Mouse (Mus musculus): ENCODE data around the gene Ino80e. TPM values are rescaled to one million over a fixed set of nuclear protein-coding genes. Genes with fewer than 3 reads are reported as not detected.

Ino80e gene
- total and polyA plus RNA-seq, 2 experiments: 2.5 to 18.5 TPM

DNA sequence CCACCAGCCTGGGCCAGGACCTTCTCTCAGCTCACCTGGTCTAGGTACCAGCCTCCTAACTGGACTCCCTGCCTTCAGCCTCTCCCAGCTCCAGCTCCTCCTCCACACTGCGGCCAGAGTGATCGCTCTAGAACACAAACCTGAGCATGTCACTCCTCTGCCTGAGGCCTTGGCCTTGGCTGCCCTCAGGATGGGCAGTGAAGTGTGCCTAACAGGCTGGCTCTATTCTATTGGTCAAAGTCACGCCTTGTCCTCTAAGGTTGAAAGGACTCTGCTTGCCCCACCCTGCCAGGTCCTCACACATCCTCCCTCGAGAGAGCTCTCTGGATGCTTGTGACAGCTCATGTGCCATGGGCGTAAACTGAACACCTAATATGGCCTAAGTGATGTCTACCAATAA, 8.7 kb downstream of the Ino80e start:
- Histone ChIP-seq H3K79me2 (ENCODE audit: control insufficient read depth, insufficient read depth, low read length) (no peaks in the 10 kb centered on the region), H3K4me1 (ENCODE audit: control insufficient read depth, insufficient read depth, low read length) (no peaks in the 10 kb centered on the region), H3K27ac (replicated peaks; ENCODE audit: insufficient read depth, low read depth, low read length) (no peak overlapping the region), H3K4me3 (ENCODE audit: insufficient read depth, low read depth, low read length) (no peak overlapping the region), H3K9ac (ENCODE audit: low read depth, low read length) (no peak overlapping the region), H3K36me3 (ENCODE audit: control insufficient read depth, insufficient read depth, low read length) (no peaks in the 10 kb centered on the region), H3K27me3 (ENCODE audit: control insufficient read depth, insufficient read depth, low read length) (peaks cover 5% of the 10 kb centered on the region)
- no peak for DNase-seq (ENCODE audit: extremely low read depth, low read depth, low spot score)
- 89% methylated on average over 5 of the region's 5 CpGs for WGBS
- no peak for TF ChIP-seq POLR2A (IDR thresholded peaks at IDR 0.05; ENCODE audit: extremely low read depth, insufficient read depth, low read length)
- no peak for TF ChIP-seq CTCF (IDR thresholded peaks at IDR 0.05; ENCODE audit: low read depth, low read length)

- TF ChIP-seq CTCF (IDR thresholded peaks at IDR 0.05; ENCODE audit: low read depth, low read length) (no peak), POLR2A (IDR thresholded peaks at IDR 0.05; ENCODE audit: extremely low read depth, insufficient read depth, low read length) (no peak)
- no peak for DNase-seq (ENCODE audit: extremely low read depth, low read depth, low spot score)
- H3K4me3 ChIP-seq (ENCODE audit: insufficient read depth, low read depth, low read length): no peak overlapping the region
- peaks cover 18% of the 10 kb centered on the region for H3K27me3 ChIP-seq (ENCODE audit: control insufficient read depth, insufficient read depth, low read length)
- WGBS: 73% methylated on average over 12 of the region's 12 CpGs
- H3K27ac ChIP-seq (replicated peaks; ENCODE audit: insufficient read depth, low read depth, low read length): no peak overlapping the region
- no peaks in the 10 kb centered on the region for H3K36me3 ChIP-seq (ENCODE audit: control insufficient read depth, insufficient read depth, low read length)
- H3K9ac ChIP-seq (ENCODE audit: low read depth, low read length): no peak overlapping the region
- no peaks in the 10 kb centered on the region for H3K79me2 ChIP-seq (ENCODE audit: control insufficient read depth, insufficient read depth, low read length)
- no peaks in the 10 kb centered on the region for H3K4me1 ChIP-seq (ENCODE audit: control insufficient read depth, insufficient read depth, low read length)
These were observed 11.0 kb downstream of the Ino80e start for GRCm38 (mm10) chr7:126851192-126851591.

DNA sequence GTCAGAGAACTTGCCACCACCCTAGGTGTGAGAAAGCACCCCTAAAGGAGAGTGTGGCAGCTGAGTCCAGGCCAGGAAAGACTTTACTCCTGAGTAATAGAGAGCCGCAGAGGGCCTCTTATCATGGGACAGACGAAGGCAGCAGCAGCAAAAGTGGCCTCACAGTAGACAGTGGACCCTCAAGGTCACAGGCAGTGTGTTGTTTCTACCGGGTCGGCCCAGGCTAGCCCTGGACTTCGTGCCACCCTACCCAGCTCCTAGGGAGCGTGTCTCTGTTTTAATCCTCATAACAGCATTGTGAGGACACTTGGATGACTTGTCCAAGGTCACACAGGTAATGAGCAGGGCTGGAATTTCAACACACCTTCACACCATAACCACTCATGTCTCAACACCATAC, 12.0 kb downstream of the Ino80e start:
- Histone ChIP-seq H3K4me1 (ENCODE audit: control insufficient read depth, insufficient read depth, low read length) (no peaks in the 10 kb centered on the region), H3K27ac (replicated peaks; ENCODE audit: insufficient read depth, low read depth, low read length) (no peak overlapping the region), H3K36me3 (ENCODE audit: control insufficient read depth, insufficient read depth, low read length) (no peaks in the 10 kb centered on the region), H3K79me2 (ENCODE audit: control insufficient read depth, insufficient read depth, low read length) (no peaks in the 10 kb centered on the region), H3K4me3 (ENCODE audit: insufficient read depth, low read depth, low read length) (no peak overlapping the region), H3K9ac (ENCODE audit: low read depth, low read length) (no peak overlapping the region), H3K27me3 (ENCODE audit: control insufficient read depth, insufficient read depth, low read length) (peaks cover 18% of the 10 kb centered on the region)
- no peak for DNase-seq (ENCODE audit: extremely low read depth, low read depth, low spot score)
- TF ChIP-seq CTCF (IDR thresholded peaks at IDR 0.05; ENCODE audit: low read depth, low read length) (no peak), POLR2A (IDR thresholded peaks at IDR 0.05; ENCODE audit: extremely low read depth, insufficient read depth, low read length) (no peak)
- 49% methylated on average over 6 of the region's 6 CpGs for WGBS

DNA sequence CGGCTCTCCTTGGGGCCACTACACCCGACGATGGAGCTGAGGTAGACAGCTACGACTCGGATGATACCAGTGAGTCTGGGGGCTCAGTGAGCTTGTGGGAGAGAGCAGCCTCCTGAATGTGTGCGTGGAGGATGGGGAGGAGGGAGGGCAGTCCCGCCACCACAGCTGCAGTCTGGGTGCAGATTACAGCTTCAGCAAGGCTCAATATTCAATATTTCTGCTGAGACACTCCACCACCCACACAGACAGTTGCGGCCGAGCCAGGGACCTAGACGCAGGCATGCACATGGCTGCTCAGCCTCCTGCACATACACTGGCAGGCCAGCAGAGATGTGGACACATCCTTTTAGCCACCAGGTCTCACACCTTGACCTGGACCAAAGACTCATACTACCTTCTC, 13.4 kb downstream of the Ino80e start:
- DNase-seq (ENCODE audit: extremely low read depth, low read depth, low spot score): no peak
- WGBS: 23% methylated on average over 10 of the region's 10 CpGs
- H3K27me3 ChIP-seq (ENCODE audit: control insufficient read depth, insufficient read depth, low read length): peaks cover 18% of the 10 kb centered on the region
- H3K4me3 ChIP-seq (ENCODE audit: insufficient read depth, low read depth, low read length): no peak overlapping the region
- no peak overlapping the region for H3K9ac ChIP-seq (ENCODE audit: low read depth, low read length)
- no peaks in the 10 kb centered on the region for H3K36me3 ChIP-seq (ENCODE audit: control insufficient read depth, insufficient read depth, low read length)
- TF ChIP-seq POLR2A (IDR thresholded peaks at IDR 0.05; ENCODE audit: extremely low read depth, insufficient read depth, low read length) (no peak), CTCF (IDR thresholded peaks at IDR 0.05; ENCODE audit: low read depth, low read length) (no peak)
- H3K4me1 ChIP-seq (ENCODE audit: control insufficient read depth, insufficient read depth, low read length): no peaks in the 10 kb centered on the region
- no peaks in the 10 kb centered on the region for H3K79me2 ChIP-seq (ENCODE audit: control insufficient read depth, insufficient read depth, low read length)
- no peak overlapping the region for H3K27ac ChIP-seq (replicated peaks; ENCODE audit: insufficient read depth, low read depth, low read length)

DNA sequence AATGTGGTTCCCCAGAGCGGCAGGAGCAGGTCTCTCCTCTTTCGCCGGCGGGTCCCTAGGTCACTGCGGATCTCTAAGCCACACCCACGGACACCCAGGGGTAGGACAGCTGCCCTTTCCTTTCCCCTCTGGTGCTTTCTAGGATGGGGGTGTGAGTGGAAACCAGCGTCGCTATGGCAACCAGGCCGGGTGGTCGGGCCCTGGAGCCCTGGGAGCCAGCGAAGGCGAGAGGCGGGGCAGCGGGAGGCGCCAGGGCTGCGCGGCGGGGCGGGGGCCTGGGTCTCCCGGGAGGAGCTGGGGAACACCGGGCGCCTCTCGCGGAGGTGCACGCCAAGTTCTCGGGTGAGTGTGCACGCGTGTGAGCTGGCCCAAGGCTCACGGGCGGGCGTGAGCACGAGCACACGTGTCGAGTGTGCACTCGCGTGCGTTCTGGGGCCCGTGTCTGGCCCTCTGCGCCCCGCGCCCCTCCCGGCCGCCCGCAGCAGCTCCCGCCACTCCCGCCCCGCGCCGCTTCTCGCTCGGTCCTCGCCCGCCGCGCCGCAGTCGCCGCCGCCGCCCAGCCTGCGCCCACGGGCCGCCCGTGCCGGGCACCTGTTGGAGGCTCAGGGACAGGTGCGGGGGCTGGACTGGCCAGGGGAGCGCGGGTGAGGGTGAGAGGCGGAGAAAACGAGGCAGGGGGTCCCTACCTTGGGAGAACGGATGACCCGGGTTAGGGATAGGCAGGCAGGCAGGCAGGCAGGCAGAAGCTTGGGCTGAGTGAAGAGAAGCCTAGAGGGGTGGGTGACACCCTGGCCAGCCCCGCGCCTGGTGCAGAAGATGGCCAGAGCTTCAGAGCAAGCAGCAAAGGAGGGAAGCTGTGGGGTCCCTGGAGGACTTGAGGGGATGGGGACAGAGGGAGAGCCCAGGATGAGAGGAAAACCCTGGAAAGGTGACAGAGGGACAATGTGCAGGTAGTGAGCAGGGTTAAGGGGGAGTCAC, 14.5 kb downstream of the Ino80e start:
- Histone ChIP-seq H3K79me2 (ENCODE audit: control insufficient read depth, insufficient read depth, low read length) (no peaks in the 10 kb centered on the region), H3K36me3 (ENCODE audit: control insufficient read depth, insufficient read depth, low read length) (no peaks in the 10 kb centered on the region), H3K9ac (ENCODE audit: low read depth, low read length) (0 out of 2 replicates have a peak overlapping the region, but pooled peaks have one; percentile 13), H3K4me1 (ENCODE audit: control insufficient read depth, insufficient read depth, low read length) (no peaks in the 10 kb centered on the region), H3K4me3 (ENCODE audit: insufficient read depth, low read depth, low read length) (peak overlapping the region; percentile 16; the same call in 1 of the 2 replicates), H3K27me3 (ENCODE audit: control insufficient read depth, insufficient read depth, low read length) (peaks cover 18% of the 10 kb centered on the region), H3K27ac (replicated peaks; ENCODE audit: insufficient read depth, low read depth, low read length) (no peak overlapping the region)
- no peak for DNase-seq (ENCODE audit: extremely low read depth, low read depth, low spot score)
- no peak for TF ChIP-seq POLR2A (IDR thresholded peaks at IDR 0.05; ENCODE audit: extremely low read depth, insufficient read depth, low read length)
- no peak for TF ChIP-seq CTCF (IDR thresholded peaks at IDR 0.05; ENCODE audit: low read depth, low read length)
- 4% methylated on average over 65 of the region's 74 CpGs for WGBS

DNA sequence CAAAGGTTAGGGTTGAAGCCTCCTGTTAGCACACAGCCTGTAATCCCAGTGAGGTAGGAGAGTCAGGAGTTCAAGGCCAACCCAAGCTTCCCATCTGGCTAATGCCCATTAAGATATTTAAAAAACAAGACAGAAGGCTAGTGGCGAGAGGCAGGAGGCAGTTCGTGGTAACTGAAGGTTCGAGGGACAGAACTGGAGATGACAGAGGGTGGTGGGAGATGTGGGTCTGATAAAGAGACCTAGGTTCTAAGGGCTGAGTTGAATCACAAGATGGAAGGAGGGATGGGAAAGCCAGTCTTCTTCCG, 15.1 kb downstream of the Ino80e start, which contains the start of gene Doc2a:
Doc2a (plus strand) TSS at position 301 of the 305 bp plus-strand sequence.
- TF ChIP-seq CTCF (IDR thresholded peaks at IDR 0.05; ENCODE audit: low read depth, low read length) (no peak), POLR2A (IDR thresholded peaks at IDR 0.05; ENCODE audit: extremely low read depth, insufficient read depth, low read length) (no peak)
- 0 out of 2 replicates have a peak within 1 kb of the TSS, but pooled peaks have one; percentile 13 for H3K9ac ChIP-seq (ENCODE audit: low read depth, low read length)
- 52% methylated on average over 4 of the region's 4 CpGs for WGBS

More for the DNA sequence above, 15.1 kb downstream of the Ino80e start, which contains the start of gene Doc2a:
- Histone ChIP-seq H3K79me2 (ENCODE audit: control insufficient read depth, insufficient read depth, low read length) (no peaks in the 10 kb centered on the region), H3K27me3 (ENCODE audit: control insufficient read depth, insufficient read depth, low read length) (peaks cover 18% of the 10 kb centered on the region), H3K36me3 (ENCODE audit: control insufficient read depth, insufficient read depth, low read length) (no peaks in the 10 kb centered on the region), H3K4me3 (ENCODE audit: insufficient read depth, low read depth, low read length) (peak within 1 kb of the TSS; percentile 16; the same call in 1 of the 2 replicates), H3K4me1 (ENCODE audit: control insufficient read depth, insufficient read depth, low read length) (no peaks in the 10 kb centered on the region), H3K27ac (replicated peaks; ENCODE audit: insufficient read depth, low read depth, low read length) (no peak within 1 kb of the TSS)
- no peak for DNase-seq (ENCODE audit: extremely low read depth, low read depth, low spot score)

Data from liver, adult 2 months (tissue).